Mouse (Mus musculus) midbrain, embryonic 15.5 days (tissue): Measurements from ENCODE around the gene 1700088E04Rik. TPM values are rescaled to one million over a fixed set of nuclear protein-coding genes. Genes with fewer than 3 reads are reported as not detected.

Experiments
- ATAC-seq: fragments of 200-750 bp; cut with Nextera tagmentation; replicated peaks from 2 replicates; pipeline ENCODE4 v1.8.0; 2017; ENCODE audit warnings: moderate TSS enrichment
- H3K27ac ChIP-seq: fragments of 300-500 bp; sonication (generic); 2 replicates; pipeline ENCODE4 v1.5.1; 2015; ENCODE audit warnings: mild to moderate bottlenecking, inconsistent platforms
- H3K27me3 ChIP-seq: fragments of 300-500 bp; sonication (generic); replicated peaks from 2 replicates; pipeline ENCODE4 v1.6.1; 2015; ENCODE audit warnings: inconsistent platforms
- H3K36me3 ChIP-seq: fragments of 300-500 bp; sonication (generic); replicated peaks from 2 replicates; pipeline ENCODE4 v1.6.1; 2015; ENCODE audit warnings: inconsistent platforms
- H3K4me1 ChIP-seq: fragments of 300-500 bp; sonication (generic); 2 replicates; pipeline ENCODE4 v1.6.1; 2015; ENCODE audit warnings: inconsistent platforms
- H3K4me2 ChIP-seq: fragments of 300-500 bp; sonication (generic); 2 replicates; pipeline ENCODE4 v1.6.1; 2015; ENCODE audit warnings: inconsistent platforms, mild to moderate bottlenecking, moderate library complexity
- H3K4me3 ChIP-seq: fragments of 300-500 bp; sonication (generic); 2 replicates; pipeline ENCODE4 v1.5.1; 2015; ENCODE audit warnings: mild to moderate bottlenecking, inconsistent platforms
- H3K9ac ChIP-seq: fragments of 300-500 bp; sonication (generic); 2 replicates; pipeline ENCODE4 v1.6.1; 2015; ENCODE audit warnings: mild to moderate bottlenecking, inconsistent platforms
- H3K9me3 ChIP-seq: fragments of 300-500 bp; sonication (generic); 2 replicates; pipeline ENCODE4 v1.6.1; 2016; ENCODE audit warnings: inconsistent platforms
- WGBS: fragments of 180-500 bp; shearing (Covaris S2); methylation state at CpG from one replicate; pipeline ENCODE4 v1.1.7; 2015; ENCODE audit warnings: mixed read lengths; 5-methylcytosine and 5-hydroxymethylcytosine counted together
- polyA plus RNA-seq: library from polyadenylated mRNA; unstranded; fragments of >200 nt; fragmentation: Nextera tagmentation; extraction: Ambion mirVana; gene quantifications from 2 replicates; pipeline ENCODE4 v1.2.1, GENCODE M21; 2015

Gene 1700088E04Rik
- polyA plus RNA-seq, 1 experiment from 2014 or later, result 19.1 TPM

DNA sequence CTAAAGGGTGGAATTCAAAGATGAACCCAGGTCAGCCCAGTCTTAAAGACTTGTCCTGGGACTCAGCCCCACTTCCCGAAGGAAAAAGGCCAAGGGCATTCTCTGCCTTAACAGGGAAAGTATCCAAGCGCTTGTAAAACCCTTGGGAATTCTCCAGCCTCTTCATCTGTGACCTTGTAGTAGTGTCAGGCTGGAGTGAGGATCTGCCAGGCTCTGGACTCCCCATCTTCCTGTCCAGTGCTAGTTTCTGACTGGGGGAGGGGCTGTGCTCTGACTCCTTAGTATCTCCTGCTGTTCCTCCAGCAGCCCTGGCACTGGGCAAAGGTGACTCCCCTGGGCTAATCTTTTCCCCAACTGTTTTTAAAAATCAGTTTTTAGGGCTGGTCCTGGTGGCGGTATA, 44.5 kb downstream of the 1700088E04Rik start:
- Histone ChIP-seq H3K4me2 (no peak overlapping the region), H3K4me1 (no peaks in the 10 kb centered on the region), H3K9ac (no peak overlapping the region), H3K4me3 (no peak overlapping the region), H3K9me3 (no peaks in the 10 kb centered on the region), H3K27ac (no peak overlapping the region), H3K27me3 (no peaks in the 10 kb centered on the region), H3K36me3 (peaks cover 32% of the 10 kb centered on the region)
- no peak for ATAC-seq
- WGBS, result 69% methylated on average over 3 of the region's 3 CpGs

DNA sequence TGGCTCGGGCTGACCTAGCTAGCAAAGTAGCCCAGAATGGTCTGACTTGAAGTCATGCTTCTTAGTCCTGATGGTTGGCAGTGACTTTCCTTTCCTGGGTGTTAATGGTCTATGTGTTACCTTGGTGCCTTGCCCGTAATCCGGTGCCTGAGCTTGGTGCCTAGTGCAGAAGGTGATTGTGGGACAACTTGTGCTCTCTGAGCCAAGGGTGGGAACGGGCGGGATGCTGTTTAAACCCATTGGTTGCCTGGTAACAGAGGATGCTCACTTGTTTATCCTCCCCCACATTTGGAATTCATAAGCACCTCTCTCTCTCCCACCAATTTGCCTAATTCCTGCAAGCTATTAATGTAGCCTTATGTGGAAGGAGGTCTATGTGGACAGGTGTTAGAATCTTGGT, 45.6 kb downstream of the 1700088E04Rik start:
- H3K9me3 ChIP-seq, result no peaks in the 10 kb centered on the region
- no peak overlapping the region for H3K27ac ChIP-seq
- H3K4me1 ChIP-seq, result no peaks in the 10 kb centered on the region
- no peak for ATAC-seq
- H3K4me3 ChIP-seq, result no peak overlapping the region
- H3K36me3 ChIP-seq, result peaks cover 36% of the 10 kb centered on the region
- H3K9ac ChIP-seq, result no peak overlapping the region
- 80% methylated on average over 5 of the region's 5 CpGs for WGBS
- no peaks in the 10 kb centered on the region for H3K27me3 ChIP-seq
- no peak overlapping the region for H3K4me2 ChIP-seq

DNA sequence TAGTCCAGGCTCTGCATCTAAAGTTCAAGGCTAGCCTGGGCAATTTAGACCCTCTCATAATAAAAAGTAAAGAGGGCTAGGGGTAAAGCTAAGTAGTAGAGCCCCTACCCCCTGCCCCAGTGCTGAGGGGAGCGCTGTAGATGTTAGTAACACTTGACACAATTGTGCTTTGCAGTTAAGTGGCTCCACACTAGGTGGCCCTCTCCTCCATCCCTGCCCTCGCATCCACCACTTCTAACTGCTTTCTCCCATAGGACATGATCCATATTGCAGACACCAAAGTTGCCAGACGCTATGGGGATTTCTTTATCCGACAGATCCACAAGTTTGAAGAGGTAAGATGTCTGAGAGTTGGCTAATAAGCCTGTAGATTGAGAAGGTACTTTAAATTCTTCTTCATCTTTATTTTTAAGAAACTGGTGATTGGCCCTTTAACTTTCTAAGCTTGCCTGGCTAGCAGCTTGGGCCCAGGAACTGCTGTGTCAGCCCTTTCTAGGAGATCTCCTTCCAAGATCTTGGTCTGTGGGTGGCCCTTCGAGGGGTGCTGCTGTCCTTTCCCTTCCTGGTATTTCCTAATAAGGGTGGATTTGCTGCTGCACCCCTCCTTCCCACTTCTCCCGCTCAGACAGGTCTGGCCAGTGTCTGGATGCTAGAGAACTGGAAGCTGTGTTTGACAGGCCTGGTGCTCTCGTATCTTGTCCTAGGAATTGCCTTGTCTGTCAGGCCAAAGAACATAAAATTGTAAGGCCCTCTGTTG, 47.8 kb downstream of the 1700088E04Rik start:
- no peak overlapping the region for H3K4me3 ChIP-seq
- no peak overlapping the region for H3K9ac ChIP-seq
- H3K9me3 ChIP-seq, result no peaks in the 10 kb centered on the region
- H3K27ac ChIP-seq, result no peak overlapping the region
- no peaks in the 10 kb centered on the region for H3K4me1 ChIP-seq
- H3K4me2 ChIP-seq, result no peak overlapping the region
- 74% methylated on average over 7 of the region's 7 CpGs for WGBS
- no peak for ATAC-seq
- H3K36me3 ChIP-seq, result peaks cover 54% of the 10 kb centered on the region
- H3K27me3 ChIP-seq, result no peaks in the 10 kb centered on the region

DNA sequence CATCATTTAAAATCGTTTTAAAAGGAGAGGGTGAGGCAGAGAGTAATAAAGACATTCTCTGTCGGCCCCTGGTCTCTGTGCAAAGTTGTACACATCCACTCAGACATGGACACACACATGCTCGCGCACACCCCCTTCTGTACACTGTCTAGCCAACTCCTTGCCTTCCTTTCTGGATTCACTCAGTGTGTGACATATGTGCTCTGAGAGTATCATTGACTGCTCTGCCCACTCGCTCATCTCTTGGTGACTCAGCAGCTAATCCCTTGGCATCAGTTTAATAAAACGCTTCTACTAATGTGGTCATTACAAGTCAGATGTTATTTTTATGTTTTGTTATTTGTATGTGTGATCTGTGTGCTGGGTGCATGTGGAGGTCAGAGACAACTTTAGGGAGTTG, 48.8 kb downstream of the 1700088E04Rik start:
- WGBS, result 92% methylated on average over 6 of the region's 6 CpGs
- Histone ChIP-seq H3K36me3 (peaks cover 59% of the 10 kb centered on the region), H3K4me1 (no peaks in the 10 kb centered on the region), H3K4me2 (no peak overlapping the region), H3K27ac (no peak overlapping the region), H3K4me3 (no peak overlapping the region), H3K9ac (no peak overlapping the region), H3K27me3 (no peaks in the 10 kb centered on the region), H3K9me3 (no peaks in the 10 kb centered on the region)
- no peak for ATAC-seq

DNA sequence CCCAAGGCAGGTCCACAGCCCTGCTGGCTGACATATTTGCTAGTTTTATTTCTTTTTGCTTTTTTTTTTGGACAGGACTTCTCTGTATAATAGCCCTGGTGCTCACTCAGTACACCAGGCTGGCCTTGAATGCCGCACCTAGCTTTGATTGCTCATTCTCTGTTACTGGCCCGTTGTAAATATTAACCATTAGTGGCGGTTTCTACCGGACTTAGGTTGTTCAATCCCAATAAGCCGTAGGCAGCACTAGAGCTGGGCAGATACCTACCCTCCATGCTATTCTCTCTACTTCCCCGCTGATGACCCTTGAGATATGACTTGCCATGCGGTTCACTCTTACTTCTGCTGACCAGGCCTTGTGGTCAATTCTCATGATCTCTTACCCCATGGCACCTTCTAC, 61.5 kb downstream of the 1700088E04Rik start:
- Histone ChIP-seq H3K9ac (no peak overlapping the region), H3K9me3 (no peaks in the 10 kb centered on the region), H3K4me2 (no peak overlapping the region), H3K27me3 (no peaks in the 10 kb centered on the region), H3K36me3 (peaks cover 62% of the 10 kb centered on the region), H3K4me1 (peaks cover 18% of the 10 kb centered on the region), H3K4me3 (no peak overlapping the region), H3K27ac (no peak overlapping the region)
- no peak for ATAC-seq
- WGBS, result 98% methylated on average over 7 of the region's 7 CpGs

Other genes starting within 250 kb of the 1700088E04Rik start
- not detected in 2 replicates for gene Gm49510, start 241.6 kb downstream of the 1700088E04Rik start, polyA plus RNA-seq
- gene Sh3bp1, start 241.5 kb downstream of the 1700088E04Rik start, polyA plus RNA-seq, result 3.6 and 4.2 TPM in 2 replicates
- 112 and 125 TPM in 2 replicates for gene Pdxp, start 227.3 kb downstream of the 1700088E04Rik start, polyA plus RNA-seq
- 80.4 and 93.5 TPM in 2 replicates for gene Lgals1, start 214.5 kb downstream of the 1700088E04Rik start, polyA plus RNA-seq
- 62.5 and 65.8 TPM in 2 replicates for gene Nol12, start 206.3 kb downstream of the 1700088E04Rik start, polyA plus RNA-seq
- gene Triobp, start 193.5 kb downstream of the 1700088E04Rik start, polyA plus RNA-seq, result 51.7 and 55.5 TPM in 2 replicates
- gene H1f0, start 112.8 kb downstream of the 1700088E04Rik start, polyA plus RNA-seq, result 183 and 198 TPM in 2 replicates
- not detected in 2 replicates for gene Galr3, start 99.4 kb downstream of the 1700088E04Rik start, polyA plus RNA-seq
- 61.0 and 64.3 TPM in 2 replicates for gene Ankrd54, start 78.4 kb downstream of the 1700088E04Rik start, polyA plus RNA-seq
- 165 and 167 TPM in 2 replicates for gene Eif3l, start 66.1 kb downstream of the 1700088E04Rik start, polyA plus RNA-seq
- 13.9 and 15.8 TPM in 2 replicates for gene Micall1, start 32.4 kb downstream of the 1700088E04Rik start, polyA plus RNA-seq
- gene Polr2f, start 244 bp downstream of the 1700088E04Rik start, polyA plus RNA-seq, result 229 and 243 TPM in 2 replicates
- 2.9 TPM in 2 replicates for gene Sox10, start 24.0 kb upstream of the 1700088E04Rik start, polyA plus RNA-seq
- 105 and 108 TPM in 2 replicates for gene Pick1, start 87.9 kb upstream of the 1700088E04Rik start, polyA plus RNA-seq
- 0.78 and 1.6 TPM in 2 replicates for gene Gm49486, start 88.1 kb upstream of the 1700088E04Rik start, polyA plus RNA-seq
- 0.47 and 0.54 TPM in 2 replicates for gene Slc16a8, start 113.5 kb upstream of the 1700088E04Rik start, polyA plus RNA-seq
- gene Baiap2l2, start 144.3 kb upstream of the 1700088E04Rik start, polyA plus RNA-seq, result 2.6 and 3.1 TPM in 2 replicates
- gene Pla2g6, start 187.1 kb upstream of the 1700088E04Rik start, polyA plus RNA-seq, result 29.2 and 37.1 TPM in 2 replicates
- 0.80 and 1.0 TPM in 2 replicates for gene Maff, start 205.4 kb upstream of the 1700088E04Rik start, polyA plus RNA-seq